Mouse (Mus musculus) E14TG2a.4 (cell line): ENCODE data around the gene Use1.

Experiments used
- H3K27me3 ChIP-seq: 2 replicates; pipeline ENCODE4 v1.6.1; 2014; ENCODE audit warnings: low read length, control low read depth; ENCODE audit not compliant: insufficient read depth
- H3K36me3 ChIP-seq: 2 replicates; pipeline ENCODE4 v1.6.1; 2014; ENCODE audit warnings: low read length, control low read depth; ENCODE audit not compliant: insufficient read depth
- H3K4me1 ChIP-seq: replicated peaks from 2 replicates; pipeline ENCODE4 v1.6.1; 2014; ENCODE audit warnings: low read depth, low read length, control low read depth
- H3K4me3 ChIP-seq: replicated peaks from 2 replicates; pipeline ENCODE4 v1.5.1; 2014; ENCODE audit warnings: mild to moderate bottlenecking, low read length
- H3K9me3 ChIP-seq: 2 replicates; pipeline ENCODE4 v1.6.1; 2014; ENCODE audit warnings: low read length, control low read depth
- CTCF ChIP-seq: conservative IDR thresholded peaks from 2 replicates; pipeline ENCODE4 v1.5.1; 2014; ENCODE audit warnings: low read length
- NANOG ChIP-seq: IDR thresholded peaks from 2 replicates; pipeline ENCODE4 v1.6.1; 2014; ENCODE audit warnings: borderline replicate concordance, low read length, mixed read lengths
- POU5F1 ChIP-seq: IDR thresholded peaks from 2 replicates; pipeline ENCODE4 v1.6.1; 2014; ENCODE audit warnings: low read length, borderline replicate concordance

The Use1 gene

GRCm38 (mm10) chr8:71394481-71394880 is 27.8 kb downstream of the Use1 start:
- H3K4me3 ChIP-seq: no peak overlapping the region
- no peaks in the 10 kb centered on the region for H3K27me3 ChIP-seq
- H3K36me3 ChIP-seq: peaks cover 17% of the 10 kb centered on the region
- H3K9me3 ChIP-seq: no peaks in the 10 kb centered on the region
- no peak for TF ChIP-seq CTCF
- no peak for TF ChIP-seq POU5F1
- no peak for TF ChIP-seq NANOG
- H3K4me1 ChIP-seq: peaks cover 54% of the 10 kb centered on the region

- TF ChIP-seq CTCF (no peak), POU5F1 (no peak), NANOG (no peak)
- peaks cover 20% of the 10 kb centered on the region for H3K36me3 ChIP-seq
- peaks cover 57% of the 10 kb centered on the region for H3K4me1 ChIP-seq
- H3K9me3 ChIP-seq: no peaks in the 10 kb centered on the region
- no peaks in the 10 kb centered on the region for H3K27me3 ChIP-seq
- no peak overlapping the region for H3K4me3 ChIP-seq
Measured at GRCm38 (mm10) chr8:71395071-71395470, 28.4 kb downstream of the Use1 start.

GRCm38 (mm10) chr8:71395629-71396028 is 29.0 kb downstream of the Use1 start, which contains the start of gene Ushbp1:
Ushbp1 (minus strand) TSS chr8:71395802.
- peaks cover 25% of the 10 kb centered on the region for H3K36me3 ChIP-seq
- H3K4me1 ChIP-seq: peaks cover 54% of the 10 kb centered on the region
- no peaks in the 10 kb centered on the region for H3K9me3 ChIP-seq
- no peaks in the 10 kb centered on the region for H3K27me3 ChIP-seq
- H3K4me3 ChIP-seq: peak within 1 kb of the TSS; percentile 95
- no peak for TF ChIP-seq POU5F1
- TF ChIP-seq CTCF: no peak
- TF ChIP-seq NANOG: no peak

GRCm38 (mm10) chr8:71396639-71397305 is 30.1 kb downstream of the Use1 start, which contains the start of gene Babam1:
Babam1 (plus strand) TSS chr8:71396861.
- no peaks in the 10 kb centered on the region for H3K9me3 ChIP-seq
- TF ChIP-seq POU5F1 (no peak), NANOG (no peak), CTCF (no peak)
- no peaks in the 10 kb centered on the region for H3K27me3 ChIP-seq

GRCm38 (mm10) chr8:71397701-71398100 is 31.1 kb downstream of the Use1 start:
- no peak for TF ChIP-seq CTCF
- no peak for TF ChIP-seq POU5F1
- TF ChIP-seq NANOG: no peak
- Histone ChIP-seq H3K9me3 (no peaks in the 10 kb centered on the region), H3K4me3 (peak overlapping the region; percentile 95)

More at GRCm38 (mm10) chr8:71396639-71397305, 30.1 kb downstream of the Use1 start, which contains the start of gene Babam1:
- H3K4me3 ChIP-seq: peak within 1 kb of the TSS; percentile 95
- peaks cover 45% of the 10 kb centered on the region for H3K4me1 ChIP-seq
- H3K36me3 ChIP-seq: peaks cover 36% of the 10 kb centered on the region

GRCm38 (mm10) chr8:71400826-71401225 is 34.2 kb downstream of the Use1 start:
- no peaks in the 10 kb centered on the region for H3K9me3 ChIP-seq
- H3K4me1 ChIP-seq: peaks cover 60% of the 10 kb centered on the region
- TF ChIP-seq CTCF (no peak), NANOG (no peak), POU5F1 (no peak)
- H3K27me3 ChIP-seq: no peaks in the 10 kb centered on the region
- peaks cover 64% of the 10 kb centered on the region for H3K36me3 ChIP-seq
- H3K4me3 ChIP-seq: no peak overlapping the region

More at GRCm38 (mm10) chr8:71397701-71398100, 31.1 kb downstream of the Use1 start:
- peaks cover 49% of the 10 kb centered on the region for H3K4me1 ChIP-seq
- peaks cover 41% of the 10 kb centered on the region for H3K36me3 ChIP-seq
- no peaks in the 10 kb centered on the region for H3K27me3 ChIP-seq

- Histone ChIP-seq H3K9me3 (no peaks in the 10 kb centered on the region), H3K36me3 (peaks cover 64% of the 10 kb centered on the region), H3K4me1 (peaks cover 55% of the 10 kb centered on the region), H3K4me3 (no peak overlapping the region), H3K27me3 (no peaks in the 10 kb centered on the region)
- no peak for TF ChIP-seq NANOG
Measured at GRCm38 (mm10) chr8:71401454-71401853, 34.8 kb downstream of the Use1 start.

GRCm38 (mm10) chr8:71402446-71402964 is 35.9 kb downstream of the Use1 start:
- Histone ChIP-seq H3K4me1 (peaks cover 60% of the 10 kb centered on the region), H3K36me3 (peaks cover 72% of the 10 kb centered on the region), H3K27me3 (no peaks in the 10 kb centered on the region), H3K9me3 (no peaks in the 10 kb centered on the region), H3K4me3 (peak overlapping the region; percentile 100; the same call in 1 of the 2 replicates)
- TF ChIP-seq CTCF (no peak), NANOG (no peak), POU5F1 (no peak)
